Mouse (Mus musculus): ENCODE data around the gene Foxk2.

GRCm38 (mm10) chr11:121326034-121326433 is 66.2 kb downstream of the Foxk2 start:
- TF ChIP-seq HCFC1 (IDR thresholded peaks at IDR 0.05; ENCODE audit: borderline replicate concordance, insufficient read depth, low read length) = no peak
- no peak for TF ChIP-seq ZNF384 (IDR thresholded peaks at IDR 0.05; ENCODE audit: low read depth, low read length)
- TF ChIP-seq ZC3H11A (IDR thresholded peaks at IDR 0.05; ENCODE audit: borderline replicate concordance, low read depth, low read length) = no peak
- TF ChIP-seq CHD2 (IDR thresholded peaks at IDR 0.05; ENCODE audit: low read depth, low read length) = no peak
- no peak for TF ChIP-seq MAFK (IDR thresholded peaks at IDR 0.05; ENCODE audit: insufficient read depth, low read depth, low read length)

Data from ES-E14 (cell line).